Mouse (Mus musculus): ENCODE results near the gene Prss48.

- TF ChIP-seq CTCF (IDR thresholded peaks at IDR 0.05; ENCODE audit: insufficient read depth, low read length) (no peak), POLR2A (IDR thresholded peaks at IDR 0.05; ENCODE audit: borderline replicate concordance, extremely low read depth, low read depth, low read length) (no peak)
These were observed 31.3 kb upstream of the Prss48 start for GRCm38 (mm10) chr3:86033455-86034090.
